Mouse (Mus musculus) ES-E14 (cell line): ENCODE results near the gene Gm17660.

Source experiments
- CHD2 ChIP-seq: IDR thresholded peaks from 2 replicates; pipeline ENCODE4 v1.6.1; 2014; ENCODE audit warnings: mild to moderate bottlenecking, low read depth, low read length, inconsistent platforms
- HCFC1 ChIP-seq: IDR thresholded peaks from 2 replicates; pipeline ENCODE4 v1.6.1; 2012; ENCODE audit warnings: low read length, inconsistent platforms, borderline replicate concordance; ENCODE audit not compliant: insufficient read depth
- ZC3H11A ChIP-seq: IDR thresholded peaks from 2 replicates; pipeline ENCODE4 v1.6.1; 2012; ENCODE audit warnings: low read depth, mild to moderate bottlenecking, inconsistent platforms, low read length, borderline replicate concordance

DNA sequence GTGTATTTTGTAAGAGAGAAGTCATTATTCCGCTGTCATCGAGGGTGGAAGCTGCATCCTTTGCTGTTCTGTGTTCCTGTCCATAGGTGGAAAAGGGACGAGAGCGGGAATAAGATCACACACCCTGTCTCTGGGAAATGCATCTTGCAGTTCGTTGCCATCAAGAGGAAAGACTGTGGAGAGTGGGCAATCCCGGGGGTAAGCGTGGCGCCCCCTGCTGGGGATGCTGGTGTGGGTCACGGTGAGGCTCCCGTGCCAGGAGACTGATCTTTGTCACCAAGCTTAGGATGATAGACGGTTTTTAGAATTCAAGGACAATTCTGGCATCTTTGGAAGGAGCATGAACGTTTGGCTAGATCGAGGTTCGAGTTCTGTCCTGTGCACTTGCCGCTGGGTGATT lies 19.4 kb downstream of the Gm17660 start:
- TF ChIP-seq ZC3H11A: no peak
- TF ChIP-seq HCFC1: no peak
- no peak for TF ChIP-seq CHD2
